Mouse (Mus musculus): ENCODE results near the gene Gm14085.

DNA sequence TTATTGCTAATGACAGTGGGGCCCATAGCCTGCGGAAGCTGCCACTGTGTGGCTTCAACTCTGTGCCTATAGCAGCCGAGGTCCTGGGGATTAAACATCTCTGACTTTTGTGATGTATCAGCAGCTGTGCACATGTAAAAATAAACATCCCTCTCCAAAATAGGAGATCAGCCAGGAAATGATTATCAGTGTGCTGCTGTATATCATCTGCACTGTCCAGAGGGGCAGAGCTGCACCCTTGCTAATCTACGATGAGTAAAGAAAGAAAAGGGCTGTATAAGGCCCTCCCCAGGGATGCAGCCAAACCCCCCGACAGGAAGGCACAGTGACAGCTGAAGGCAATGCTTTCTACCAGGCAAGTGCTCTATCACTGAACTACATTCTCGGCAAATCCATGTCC lies 91.6 kb downstream of the Gm14085 start:
- TF ChIP-seq CTCF (IDR thresholded peaks at IDR 0.05; ENCODE audit: control insufficient read depth, insufficient read depth, low read length) (no peak), POLR2A (IDR thresholded peaks at IDR 0.05; ENCODE audit: borderline replicate concordance, control insufficient read depth, low read depth, low read length) (no peak)
